Mouse (Mus musculus) stomach, embryonic 16.5 days (tissue): ENCODE measurements around the gene Rwdd2a. TPM values are rescaled to one million over a fixed set of nuclear protein-coding genes. Genes with fewer than 3 reads are reported as not detected.

Experiments
- ATAC-seq: fragments of 200-750 bp; cut with Nextera tagmentation; 2 replicates; pipeline ENCODE4 v1.8.0; 2017; ENCODE audit warnings: moderate number of reproducible peaks, moderate TSS enrichment; ENCODE audit not compliant: insufficient read depth, low FRiP score
- H3K27ac ChIP-seq: fragments of 300-500 bp; sonication (generic); 2 replicates; pipeline ENCODE4 v1.5.1; 2014; ENCODE audit warnings: low read length
- H3K27me3 ChIP-seq: fragments of 300-500 bp; sonication (generic); 2 replicates; pipeline ENCODE4 v1.6.1; 2014; ENCODE audit warnings: low read length, control low read depth, mixed read lengths; ENCODE audit not compliant: control insufficient read depth, insufficient read depth
- H3K36me3 ChIP-seq: fragments of 300-500 bp; sonication (generic); 2 replicates; pipeline ENCODE4 v1.6.1; 2014; ENCODE audit warnings: low read length; ENCODE audit not compliant: control insufficient read depth, insufficient read depth
- H3K4me1 ChIP-seq: fragments of 300-500 bp; sonication (generic); 2 replicates; pipeline ENCODE4 v1.6.1; 2014; ENCODE audit warnings: low read length, control low read depth, mixed read lengths; ENCODE audit not compliant: control insufficient read depth, insufficient read depth
- H3K4me2 ChIP-seq: fragments of 300-500 bp; sonication (generic); 2 replicates; pipeline ENCODE4 v1.6.1; 2014; ENCODE audit warnings: low read depth, low read length, mixed read lengths
- H3K4me3 ChIP-seq: fragments of 300-500 bp; sonication (generic); replicated peaks from 2 replicates; pipeline ENCODE4 v1.5.1; 2014; ENCODE audit warnings: mild to moderate bottlenecking, low read length
- H3K9ac ChIP-seq: fragments of 300-500 bp; sonication (generic); 2 replicates; pipeline ENCODE4 v1.6.1; 2014; ENCODE audit warnings: low read length
- H3K9me3 ChIP-seq: fragments of 300-500 bp; sonication (generic); replicated peaks from 2 replicates; pipeline ENCODE4 v1.6.1; 2016; ENCODE audit warnings: low read length, control low read depth; ENCODE audit not compliant: control insufficient read depth
- WGBS: fragments of 180-500 bp; shearing (Covaris S2); extraction: QIAGEN DNeasy Blood & Tissue Kit; methylation state at CpG from one replicate; pipeline ENCODE4 v1.1.7; 2014; 5-methylcytosine and 5-hydroxymethylcytosine counted together
- polyA plus RNA-seq: library from polyadenylated mRNA; unstranded; fragments of >200 nt; fragmentation: Nextera tagmentation; extraction: Ambion mirVana; gene quantifications from 2 replicates; pipeline ENCODE4 v1.2.1, GENCODE M21; 2015

Rwdd2a gene
- polyA plus RNA-seq, 1 experiment from 2014 or later = 2.4 TPM

DNA sequence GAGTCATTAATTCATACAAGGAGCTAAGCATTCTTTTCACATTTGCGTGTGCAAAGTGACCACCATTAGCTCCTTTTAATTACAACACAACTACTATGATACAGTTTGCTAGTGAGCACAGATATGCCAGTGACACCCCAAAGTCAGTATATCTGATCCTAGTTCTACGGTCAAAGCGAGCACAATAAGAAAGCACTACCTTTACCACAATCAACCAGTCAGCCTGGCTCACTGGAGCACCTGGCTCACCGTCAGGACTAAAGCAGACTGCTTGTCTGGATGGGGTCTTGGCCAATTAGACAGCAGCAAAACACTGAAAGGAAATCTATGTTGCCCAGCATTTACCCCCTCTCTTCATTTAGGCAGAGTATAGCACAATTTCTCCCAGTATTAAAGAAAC, 40.3 kb downstream of the Rwdd2a start:
- H3K4me1 ChIP-seq = no peaks in the 10 kb centered on the region

DNA sequence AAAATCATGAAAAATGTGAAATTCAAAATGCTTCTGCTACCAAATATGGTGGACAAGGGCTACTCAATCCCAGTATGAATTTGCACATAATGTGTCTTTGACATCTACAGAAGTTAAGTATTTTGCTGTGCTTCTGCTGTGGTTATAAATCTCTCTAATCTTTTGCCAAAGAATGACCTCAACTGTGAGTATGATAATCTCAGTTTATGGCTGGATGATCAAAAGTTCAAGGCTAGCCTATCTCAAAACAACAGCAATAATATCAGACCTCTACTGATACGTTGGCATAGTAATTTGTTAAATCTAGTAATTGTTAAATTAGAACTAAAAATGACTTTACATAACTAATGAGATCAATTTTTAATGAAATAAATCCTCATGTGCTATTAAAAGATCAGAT, 44.0 kb downstream of the Rwdd2a start:
- ATAC-seq = no peak
- H3K27me3 ChIP-seq = no peaks in the 10 kb centered on the region
- no peak overlapping the region for H3K4me3 ChIP-seq
- no peaks in the 10 kb centered on the region for H3K9me3 ChIP-seq
- H3K36me3 ChIP-seq = no peaks in the 10 kb centered on the region
- no peaks in the 10 kb centered on the region for H3K4me1 ChIP-seq
- H3K27ac ChIP-seq = no peak overlapping the region
- H3K9ac ChIP-seq = no peak overlapping the region
- WGBS = 77% methylated on average over 1 of the region's 1 CpGs
- no peak overlapping the region for H3K4me2 ChIP-seq

More for the DNA sequence above, 40.3 kb downstream of the Rwdd2a start:
- no peak overlapping the region for H3K27ac ChIP-seq
- H3K9ac ChIP-seq = no peak overlapping the region
- no peaks in the 10 kb centered on the region for H3K36me3 ChIP-seq
- ATAC-seq = no peak
- no peak overlapping the region for H3K4me2 ChIP-seq
- no peaks in the 10 kb centered on the region for H3K27me3 ChIP-seq
- WGBS = 89% methylated on average over 4 of the region's 4 CpGs
- H3K4me3 ChIP-seq = no peak overlapping the region
- no peaks in the 10 kb centered on the region for H3K9me3 ChIP-seq

DNA sequence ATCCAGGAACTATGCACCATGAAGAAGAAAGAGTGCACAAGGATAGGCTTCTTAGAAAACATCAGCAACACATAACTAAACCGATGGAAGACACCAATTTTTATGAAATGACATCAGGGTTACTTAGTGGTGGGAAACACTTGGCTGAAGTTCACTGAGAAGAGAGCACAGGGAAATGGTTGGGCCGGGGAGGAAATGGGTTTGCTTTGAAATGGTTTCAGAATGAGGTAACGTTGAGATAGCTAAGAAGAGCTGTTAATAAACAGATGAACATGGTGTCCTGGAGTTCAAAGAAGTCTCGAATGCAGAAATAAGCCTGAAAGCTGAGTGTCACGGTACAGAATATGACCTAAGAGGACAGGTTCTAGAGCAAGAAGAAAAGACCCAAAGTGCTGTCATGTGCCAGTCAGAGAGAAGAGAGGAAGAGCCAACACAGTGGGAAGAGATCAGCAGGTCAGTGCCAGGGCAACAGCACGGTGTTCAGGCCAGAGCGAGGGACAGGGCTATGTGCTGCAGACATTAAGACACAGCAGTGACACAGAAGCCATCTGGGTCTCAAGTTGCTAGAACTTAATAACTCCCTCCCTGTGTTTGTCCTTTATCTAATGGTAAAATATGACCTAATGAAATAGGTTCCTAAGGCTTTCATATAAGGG, 46.2 kb downstream of the Rwdd2a start:
- no peak overlapping the region for H3K27ac ChIP-seq
- ATAC-seq = no peak
- H3K4me1 ChIP-seq = no peaks in the 10 kb centered on the region
- no peaks in the 10 kb centered on the region for H3K27me3 ChIP-seq
- H3K9ac ChIP-seq = no peak overlapping the region
- no peaks in the 10 kb centered on the region for H3K9me3 ChIP-seq
- 70% methylated on average over 7 of the region's 7 CpGs for WGBS
- H3K4me2 ChIP-seq = no peak overlapping the region
- no peaks in the 10 kb centered on the region for H3K36me3 ChIP-seq
- no peak overlapping the region for H3K4me3 ChIP-seq

DNA sequence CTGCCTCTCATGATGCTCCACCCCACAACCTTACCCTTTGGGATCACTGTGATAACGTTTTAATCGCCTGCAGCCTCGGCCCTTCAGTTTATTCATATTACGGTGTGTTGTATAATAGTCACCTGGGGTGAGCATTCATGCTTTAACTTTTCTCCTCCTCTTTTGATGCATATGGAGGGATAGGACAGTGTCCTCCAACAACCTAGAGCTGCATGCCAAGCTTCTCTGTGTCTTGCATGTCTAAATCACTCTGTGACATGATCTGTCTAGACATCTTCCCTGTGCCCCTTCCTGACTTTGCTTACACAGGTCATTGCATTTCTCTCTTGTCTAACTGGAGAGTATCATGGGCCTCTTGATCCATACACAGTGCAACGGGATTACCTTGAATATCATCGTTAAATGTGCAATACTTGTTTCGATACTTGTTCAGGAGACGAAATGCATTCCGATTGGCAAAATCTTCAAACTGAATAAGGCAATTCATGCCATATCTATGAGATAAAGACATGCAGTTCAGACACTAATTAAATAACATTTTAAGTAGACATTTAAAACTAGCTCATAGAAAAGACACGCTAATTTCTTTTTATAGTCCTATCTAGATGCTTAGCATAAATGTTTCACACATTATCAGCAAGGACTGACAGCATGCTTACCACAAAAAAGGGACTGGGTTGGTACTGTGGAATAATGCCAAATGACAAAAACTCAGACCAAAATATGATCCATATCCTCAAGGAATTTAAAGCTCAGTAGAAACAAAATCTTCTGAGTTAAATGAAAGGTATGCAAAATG, 47.7 kb downstream of the Rwdd2a start:
- Histone ChIP-seq H3K4me1 (no peaks in the 10 kb centered on the region), H3K27me3 (no peaks in the 10 kb centered on the region), H3K4me2 (no peak overlapping the region), H3K4me3 (no peak overlapping the region), H3K9me3 (no peaks in the 10 kb centered on the region), H3K9ac (no peak overlapping the region), H3K27ac (no peak overlapping the region), H3K36me3 (no peaks in the 10 kb centered on the region)
- no peak for ATAC-seq
- 80% methylated on average over 10 of the region's 10 CpGs for WGBS

DNA sequence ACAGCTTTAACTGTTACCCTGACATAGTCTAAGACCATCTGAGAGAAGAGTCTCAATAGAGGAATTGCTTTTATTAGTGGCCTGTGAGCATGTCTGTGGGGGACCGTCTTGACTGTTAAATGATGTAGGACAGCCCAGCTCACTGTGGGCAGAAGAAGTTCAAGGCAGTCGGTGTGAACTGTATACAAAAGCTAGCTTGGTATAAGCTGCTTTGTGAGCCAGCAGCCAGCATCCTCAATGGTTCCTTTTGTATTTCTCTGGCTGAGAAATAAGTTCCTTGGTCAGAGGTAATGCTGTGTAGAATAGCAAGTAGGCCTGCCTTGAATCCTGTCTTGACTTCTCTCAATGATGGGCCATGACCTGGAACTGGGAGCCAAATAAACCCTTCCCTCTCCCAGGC, 50.3 kb downstream of the Rwdd2a start:
- H3K4me1 ChIP-seq = no peaks in the 10 kb centered on the region
- no peak overlapping the region for H3K4me3 ChIP-seq
- no peak overlapping the region for H3K4me2 ChIP-seq
- H3K36me3 ChIP-seq = no peaks in the 10 kb centered on the region
- no peak overlapping the region for H3K27ac ChIP-seq
- H3K9ac ChIP-seq = no peak overlapping the region
- no peaks in the 10 kb centered on the region for H3K27me3 ChIP-seq
- ATAC-seq = no peak
- WGBS = 86% methylated on average over 2 of the region's 2 CpGs
- H3K9me3 ChIP-seq = no peaks in the 10 kb centered on the region

DNA sequence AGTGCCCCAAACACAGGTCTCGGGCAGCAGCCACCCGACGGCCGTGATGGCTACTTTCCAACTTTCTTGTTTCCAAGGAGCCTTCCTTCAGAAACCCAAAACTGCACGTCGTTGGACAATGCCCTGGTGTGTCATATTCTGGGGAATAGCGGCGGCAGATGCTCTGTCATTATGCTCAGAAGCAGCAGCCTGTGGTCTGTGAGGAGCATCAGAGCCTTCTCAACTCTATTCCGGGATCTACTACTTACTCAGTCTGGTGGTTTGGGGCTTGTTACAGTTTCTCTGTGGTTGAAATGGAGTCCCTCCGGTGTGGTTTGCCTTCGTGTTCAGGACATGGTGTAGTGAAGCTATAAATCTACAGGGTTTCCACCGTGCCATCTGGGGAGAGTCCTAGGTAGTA, 52.2 kb downstream of the Rwdd2a start:
- WGBS = 83% methylated on average over 12 of the region's 12 CpGs
- no peak overlapping the region for H3K9ac ChIP-seq
- H3K4me3 ChIP-seq = no peak overlapping the region
- H3K4me2 ChIP-seq = no peak overlapping the region
- H3K4me1 ChIP-seq = no peaks in the 10 kb centered on the region
- no peaks in the 10 kb centered on the region for H3K36me3 ChIP-seq
- no peak overlapping the region for H3K27ac ChIP-seq
- H3K27me3 ChIP-seq = no peaks in the 10 kb centered on the region
- no peak for ATAC-seq
- no peaks in the 10 kb centered on the region for H3K9me3 ChIP-seq

Other genes starting within 250 kb of the Rwdd2a start
- 3.9 and 4.4 TPM in 2 replicates for gene Ube2cbp, start 107.0 kb upstream of the Rwdd2a start, polyA plus RNA-seq
- gene Dop1a, start 104.8 kb upstream of the Rwdd2a start, polyA plus RNA-seq = 13.9 and 16.1 TPM in 2 replicates
- gene Pgm3, start 149 bp upstream of the Rwdd2a start, polyA plus RNA-seq = 34.0 and 36.9 TPM in 2 replicates
- gene Me1, start 124.0 kb downstream of the Rwdd2a start, polyA plus RNA-seq = 26.6 and 39.2 TPM in 2 replicates
- gene Prss35, start 171.7 kb downstream of the Rwdd2a start, polyA plus RNA-seq = 21.9 and 23.0 TPM in 2 replicates